Mouse (Mus musculus) kidney, postnatal 4 days (tissue): ENCODE data around the gene Dab2.

Experiments used
- DNase-seq, 2 experiments: peaks; one replicate each; pipeline ENCODE4 v3.0.0; 2021; ENCODE audit warnings: mixed read lengths in 2 of 2

The Dab2 gene

DNA sequence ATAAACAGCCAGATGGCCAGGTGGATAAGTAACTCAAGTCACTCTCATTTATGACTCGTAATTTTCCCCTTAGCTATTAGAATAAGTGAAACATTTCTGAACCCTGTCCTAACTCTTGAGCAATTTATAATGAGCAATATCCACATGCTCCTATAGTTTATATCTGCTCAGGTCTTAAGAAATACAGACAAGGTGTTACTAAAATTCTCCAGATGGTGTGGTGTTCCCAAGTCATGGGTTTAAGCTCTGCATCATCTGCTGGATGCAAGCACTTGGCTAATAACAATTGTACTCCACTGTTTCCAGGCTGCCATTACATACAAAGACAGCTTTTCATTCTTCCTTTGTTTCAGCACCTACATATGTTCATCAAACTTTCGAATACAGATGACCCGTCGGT, 98.6 kb downstream of the Dab2 start:
- no peak for DNase-seq

DNA sequence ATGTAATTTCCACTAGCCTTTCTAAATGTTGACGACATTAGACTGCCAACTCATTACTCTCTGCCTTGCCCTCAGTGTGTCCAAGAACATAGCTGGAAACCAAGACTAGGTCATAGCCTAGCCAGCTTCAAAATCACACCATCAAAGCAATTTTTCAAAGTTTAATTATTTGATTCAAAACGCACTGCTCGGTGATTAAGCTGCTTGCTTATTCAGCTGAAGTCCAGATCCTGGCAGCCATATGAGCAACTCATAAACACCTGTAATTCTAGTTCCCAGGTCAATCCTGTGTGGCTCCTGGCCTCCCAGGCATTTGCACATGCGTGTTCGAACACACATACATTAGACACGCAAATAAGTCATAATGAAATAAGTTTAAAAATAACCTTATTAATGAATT, 99.3 kb downstream of the Dab2 start:
- no peak for DNase-seq

DNA sequence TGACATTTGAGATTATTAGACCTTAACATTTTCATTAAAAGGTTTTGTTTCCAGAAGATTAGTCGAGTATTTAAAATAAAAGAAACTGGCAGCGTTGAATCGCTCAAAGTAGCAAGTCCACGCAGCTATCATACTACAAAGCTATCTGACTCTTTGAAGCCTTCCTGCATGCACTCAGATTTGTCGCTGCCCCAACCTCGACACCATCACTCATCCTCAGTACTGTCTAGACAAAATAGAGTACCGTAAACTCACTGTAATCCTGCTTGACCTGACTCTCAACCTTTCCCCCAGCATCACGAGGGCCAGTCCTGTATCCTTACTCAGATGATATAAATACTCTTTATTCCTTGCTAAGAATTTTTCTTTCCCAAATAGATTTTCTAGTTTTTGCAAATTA, 100.5 kb downstream of the Dab2 start:
- DNase-seq = no peak

DNA sequence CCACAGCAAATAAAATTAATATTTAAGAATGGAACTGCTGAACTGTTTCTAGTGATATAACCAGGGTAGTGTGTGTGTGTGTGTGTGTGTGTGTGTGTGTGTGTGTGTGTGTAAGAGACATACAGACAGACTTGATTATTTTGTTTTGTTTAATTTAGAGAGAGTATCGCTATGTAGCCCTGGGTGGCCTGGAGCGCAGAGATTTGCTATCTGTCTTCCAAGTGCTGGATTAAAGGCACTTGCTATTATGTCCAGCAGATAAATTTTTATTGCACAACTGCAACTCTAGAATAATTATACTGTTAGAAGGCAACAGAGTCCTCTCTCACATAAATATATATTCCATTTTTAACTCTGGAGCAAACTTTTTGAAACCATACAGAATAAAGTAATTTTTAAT, 102.8 kb downstream of the Dab2 start:
- no peak for DNase-seq

DNA sequence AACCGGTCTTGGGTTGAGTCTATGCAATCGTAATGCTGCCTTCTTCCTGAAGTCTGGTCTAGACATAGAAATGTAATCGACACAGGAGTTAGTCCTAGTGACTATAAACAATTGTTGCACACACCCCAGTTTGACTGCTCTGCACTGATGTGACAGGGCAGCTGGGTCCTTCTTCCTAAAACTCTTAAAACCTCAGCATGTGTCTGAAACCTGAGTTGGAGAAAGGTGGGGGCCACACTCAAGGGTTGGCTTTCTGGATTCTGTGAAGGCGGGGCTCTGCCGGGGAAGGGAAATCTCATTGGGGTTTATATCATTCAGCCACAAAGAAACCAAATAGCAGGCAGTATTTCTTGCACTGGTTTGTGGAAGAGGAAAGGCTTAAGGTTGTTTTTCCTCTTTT, 104.6 kb downstream of the Dab2 start:
- DNase-seq = no peak

DNA sequence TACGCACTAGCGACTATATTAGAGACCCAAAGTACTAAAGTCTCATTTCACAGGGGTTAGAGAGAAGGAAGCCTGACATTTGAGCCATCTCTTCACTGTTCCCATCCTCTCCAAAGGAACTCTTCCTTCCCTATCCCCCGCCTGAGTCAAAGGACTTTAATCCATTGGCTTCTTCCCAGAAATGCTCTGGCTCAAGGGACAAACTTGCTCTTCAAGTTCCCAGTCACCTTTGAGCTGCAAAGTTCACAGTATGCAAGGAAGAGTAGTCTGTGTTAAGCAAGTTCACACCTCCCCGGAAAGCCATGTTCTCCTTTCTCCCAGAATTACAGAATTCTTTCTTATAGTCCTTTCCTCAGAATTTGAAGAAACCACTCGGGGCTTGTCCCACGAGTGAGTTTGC, 107.2 kb downstream of the Dab2 start:
- DNase-seq = no peak

DNA sequence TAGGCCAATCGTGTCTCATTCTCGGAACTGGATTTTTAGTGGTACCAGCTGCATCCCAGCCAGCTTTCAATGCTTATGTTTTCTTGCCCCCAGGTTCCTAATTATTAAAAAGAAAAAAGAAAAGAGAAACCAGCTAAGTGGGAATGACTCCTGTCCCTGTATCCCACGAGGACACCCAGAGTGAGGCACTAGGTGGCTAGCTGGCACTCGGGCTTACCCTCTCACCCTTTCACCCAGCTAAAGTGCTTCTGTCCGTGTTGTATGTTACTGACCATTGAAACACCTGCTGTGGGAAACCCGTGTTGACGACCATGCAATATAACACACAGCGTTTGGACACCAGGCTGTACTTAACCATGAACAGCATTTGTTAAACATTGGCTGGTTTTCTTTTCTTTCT, 109.4 kb downstream of the Dab2 start:
- DNase-seq = no peak

DNA sequence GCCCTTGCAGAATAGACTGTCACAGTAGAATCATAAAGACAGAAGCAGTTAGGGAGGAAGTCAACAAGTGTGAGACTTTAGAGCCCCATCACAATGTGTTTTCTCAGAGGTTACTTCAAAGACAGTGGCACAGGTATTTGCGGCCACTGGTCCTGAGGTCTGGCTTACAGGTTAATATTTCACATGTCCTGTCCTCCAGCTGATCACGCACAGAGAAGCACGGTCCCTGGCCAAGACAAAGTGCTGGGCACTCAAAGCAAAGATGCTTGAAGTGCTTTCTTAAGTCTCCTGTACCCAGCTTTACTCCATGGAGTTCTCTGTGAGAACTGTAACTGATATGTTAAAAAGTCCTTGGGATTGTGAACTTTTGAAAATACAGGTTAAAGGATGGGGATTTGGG, 110.6 kb downstream of the Dab2 start:
- DNase-seq = no peak

DNA sequence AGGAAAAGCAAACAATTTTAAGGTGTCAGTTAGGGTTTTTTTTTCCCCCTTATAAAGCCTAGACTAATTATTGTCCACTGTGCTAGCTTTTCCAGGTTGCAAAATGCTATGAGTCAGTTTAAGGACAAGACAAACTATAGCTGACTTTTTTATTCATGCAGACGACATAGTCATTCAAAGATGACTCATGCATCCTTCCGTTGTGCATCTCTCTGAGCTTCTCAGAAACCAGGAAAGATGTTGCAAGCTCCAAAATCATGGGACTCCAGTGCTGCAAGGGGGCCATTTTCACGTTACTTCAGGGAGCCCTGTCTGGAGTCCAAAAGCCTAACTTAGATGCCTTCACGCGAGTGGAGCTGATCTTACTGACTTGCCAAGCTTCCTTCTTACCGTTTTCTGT, 111.7 kb downstream of the Dab2 start:
- DNase-seq = no peak

DNA sequence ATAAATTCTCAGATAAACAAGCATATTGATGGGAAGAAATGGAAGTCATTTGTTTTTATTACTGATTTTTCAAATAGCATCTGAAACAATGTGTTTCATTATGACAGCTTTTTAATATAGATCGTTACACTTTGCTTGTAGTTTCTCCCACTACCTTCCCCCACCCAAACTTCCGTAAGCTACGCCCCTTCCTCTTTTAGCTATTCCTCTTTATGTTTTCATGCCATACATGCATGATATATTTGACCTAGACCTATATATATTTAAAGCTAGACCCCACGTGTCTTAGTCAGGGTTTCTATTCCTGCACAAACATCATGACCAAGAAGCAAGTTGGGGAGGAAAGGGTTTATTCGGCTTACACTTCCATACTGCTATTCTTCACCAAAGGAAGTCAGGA, 115.7 kb downstream of the Dab2 start:
- DNase-seq = no peak

DNA sequence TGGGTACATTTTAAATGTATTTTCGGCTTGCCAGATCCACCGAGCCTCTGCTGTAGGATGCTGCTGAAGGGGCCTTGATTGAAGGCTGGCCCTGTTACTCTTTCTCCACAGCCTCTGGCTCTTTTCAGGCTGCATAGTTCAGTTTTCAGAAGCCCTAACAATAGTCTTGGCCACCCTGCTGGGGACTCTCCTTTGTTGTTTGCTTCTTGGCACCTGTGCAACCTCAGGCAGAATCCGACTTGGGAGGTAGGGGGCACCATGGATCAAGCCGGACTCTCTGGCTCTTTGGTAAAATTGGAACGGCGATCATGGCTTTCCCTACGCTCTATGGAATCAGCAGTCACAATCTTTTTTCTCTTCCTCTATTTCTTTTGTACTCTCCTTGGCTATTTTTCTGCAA, 132.2 kb downstream of the Dab2 start:
- no peak for DNase-seq

DNA sequence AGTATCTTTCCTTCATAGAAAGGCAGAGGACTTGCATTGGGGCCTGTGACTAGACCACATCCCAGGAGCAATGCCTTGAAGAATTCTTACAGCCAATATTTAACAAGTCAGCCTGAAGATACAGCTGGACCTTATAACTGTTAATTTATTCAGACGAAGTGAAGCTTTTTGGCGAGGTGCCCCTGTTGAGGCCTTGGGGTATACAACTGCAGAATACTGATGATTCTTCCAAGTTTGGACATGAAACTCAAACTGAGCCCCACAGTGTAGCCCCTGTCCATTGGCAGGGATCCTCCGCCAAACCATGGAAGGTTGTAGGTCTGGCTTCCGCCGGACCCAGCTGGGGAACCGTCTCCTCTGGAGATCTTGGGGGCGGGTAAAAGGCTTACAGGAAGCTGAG, 132.8 kb downstream of the Dab2 start:
- DNase-seq = peak; percentile 82 to 87

DNA sequence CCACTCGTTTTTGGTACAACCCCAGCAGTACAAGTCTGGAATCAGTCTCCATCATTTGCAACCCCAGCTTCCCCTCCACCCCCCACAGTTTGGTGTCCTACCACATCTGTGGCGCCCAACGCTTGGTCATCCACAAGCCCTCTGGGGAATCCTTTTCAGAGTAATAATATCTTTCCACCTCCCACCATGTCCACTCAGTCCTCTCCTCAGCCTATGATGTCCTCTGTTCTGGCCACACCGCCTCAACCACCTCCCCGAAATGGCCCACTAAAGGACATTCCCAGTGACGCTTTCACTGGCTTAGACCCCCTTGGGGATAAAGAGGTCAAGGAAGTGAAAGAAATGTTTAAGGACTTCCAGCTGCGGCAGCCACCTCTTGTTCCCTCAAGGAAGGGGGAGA, 135.7 kb downstream of the Dab2 start:
- DNase-seq = no peak

DNA sequence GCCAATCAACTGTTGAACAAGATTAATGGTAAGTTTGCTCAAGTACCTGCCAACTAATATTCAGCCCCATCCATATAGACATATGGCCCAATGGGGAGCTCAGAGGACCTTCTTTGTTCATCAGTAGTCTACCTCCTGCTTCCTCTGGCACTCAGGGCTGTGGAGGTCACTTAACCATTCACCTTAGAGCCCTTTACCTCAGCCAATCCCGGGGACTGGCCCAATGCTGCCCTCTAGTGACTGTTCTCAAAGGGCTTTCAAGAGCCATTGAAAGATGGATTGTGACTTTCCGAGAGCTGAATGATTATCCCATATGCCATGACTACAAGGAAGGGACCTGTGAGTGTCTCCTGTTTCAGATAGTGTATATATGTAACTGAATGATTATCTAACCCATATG, 136.2 kb downstream of the Dab2 start:
- peak; percentile 57 to 72 for DNase-seq

DNA sequence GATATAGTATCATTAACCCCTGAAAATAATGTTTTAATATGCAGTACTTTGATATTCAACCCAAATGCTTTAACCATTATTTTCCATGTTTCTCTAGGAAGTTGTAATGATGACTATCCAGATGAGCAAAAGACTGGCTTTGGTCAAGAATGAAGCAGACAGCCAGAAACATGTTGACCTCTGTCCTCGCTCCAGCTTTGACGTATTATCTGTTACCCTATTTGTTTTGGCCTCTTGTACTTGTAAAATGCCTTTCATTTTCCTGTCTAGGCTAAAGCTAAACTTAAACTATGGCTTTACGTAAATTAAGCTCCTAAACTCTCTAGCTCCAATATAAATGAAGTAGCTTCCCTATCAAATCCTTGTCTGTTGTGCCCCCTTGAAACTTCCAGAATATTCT, 139.1 kb downstream of the Dab2 start:
- DNase-seq = no peak

DNA sequence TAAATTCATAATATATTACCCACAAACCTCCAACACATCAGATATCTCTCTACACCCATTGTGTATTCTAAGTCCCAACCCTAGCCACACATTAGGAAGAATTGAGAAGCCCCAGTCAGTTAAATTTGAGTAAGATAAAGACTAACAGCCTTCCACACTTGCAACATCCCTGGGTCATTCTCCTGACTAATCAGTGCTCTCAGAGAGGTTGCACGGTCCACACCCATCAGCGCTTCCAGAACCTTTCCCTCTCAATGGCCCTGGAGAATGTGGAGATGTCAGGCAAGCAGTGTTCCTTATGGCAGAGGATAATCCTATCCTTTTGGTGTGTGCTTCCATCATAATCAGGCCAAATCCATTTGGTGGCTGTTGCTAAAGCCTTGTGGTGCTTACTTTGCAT, 144.9 kb downstream of the Dab2 start:
- no peak for DNase-seq

DNA sequence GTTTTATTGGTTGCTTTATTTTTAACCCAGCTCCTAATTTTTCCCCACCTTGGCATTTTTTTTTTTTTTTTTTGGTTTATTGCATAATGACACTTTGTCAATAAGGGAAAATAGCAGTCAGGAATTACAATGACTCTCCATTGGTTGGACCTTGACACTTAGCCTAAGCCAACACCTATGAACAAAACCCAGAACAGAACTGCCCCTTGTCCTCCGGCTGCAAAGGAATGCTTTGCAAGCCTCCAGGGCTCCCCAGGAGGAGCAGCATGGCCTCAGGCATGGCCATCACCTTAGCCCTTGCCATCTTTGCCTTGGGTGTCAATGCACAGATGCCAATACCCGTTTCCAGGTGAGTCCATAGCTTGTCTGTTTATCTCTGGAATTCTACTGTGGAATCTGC, 145.5 kb downstream of the Dab2 start, which contains the start of gene C9:
C9 (plus strand) TSS at position 193 of the 400 bp plus-strand sequence.
- DNase-seq = no peak

DNA sequence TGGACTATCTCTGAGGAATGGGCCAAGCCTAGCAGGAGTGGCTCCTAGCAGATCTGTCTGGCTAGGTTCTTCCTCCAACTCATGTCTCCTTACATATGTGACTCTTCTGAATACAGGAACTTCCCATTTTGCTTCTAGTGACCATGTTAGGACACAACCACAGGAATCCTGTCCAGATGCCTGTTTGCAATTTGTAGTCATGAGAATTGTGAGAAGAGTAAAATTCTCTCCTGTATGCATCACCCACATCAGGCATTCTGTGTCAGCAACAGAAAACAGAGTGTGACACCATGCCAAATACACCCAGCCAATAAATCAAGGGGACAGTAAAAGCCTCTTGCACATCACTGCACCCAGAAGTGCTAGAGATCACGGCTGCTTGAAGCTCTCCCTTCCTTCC, 146.6 kb downstream of the Dab2 start:
- no peak for DNase-seq

DNA sequence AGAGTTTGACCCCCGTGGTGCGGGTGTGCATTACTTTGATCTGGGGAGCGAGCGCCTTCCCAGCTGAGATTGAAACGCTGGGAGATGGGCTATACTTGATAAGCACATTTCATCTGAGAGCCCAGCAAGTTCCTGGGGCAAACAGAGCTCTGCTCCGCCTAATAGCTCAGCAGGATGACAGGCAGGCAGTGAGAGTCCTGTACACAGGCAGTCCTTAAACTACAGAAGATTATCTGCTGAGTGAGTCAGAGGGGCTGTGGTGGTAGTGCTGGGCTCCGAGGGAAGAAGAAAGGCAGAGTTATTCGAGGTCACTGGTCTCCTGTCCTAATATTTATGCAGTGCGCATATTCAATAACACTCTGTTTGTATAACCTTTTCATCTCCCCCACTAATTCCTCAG, 149.3 kb downstream of the Dab2 start:
- DNase-seq = no peak

DNA sequence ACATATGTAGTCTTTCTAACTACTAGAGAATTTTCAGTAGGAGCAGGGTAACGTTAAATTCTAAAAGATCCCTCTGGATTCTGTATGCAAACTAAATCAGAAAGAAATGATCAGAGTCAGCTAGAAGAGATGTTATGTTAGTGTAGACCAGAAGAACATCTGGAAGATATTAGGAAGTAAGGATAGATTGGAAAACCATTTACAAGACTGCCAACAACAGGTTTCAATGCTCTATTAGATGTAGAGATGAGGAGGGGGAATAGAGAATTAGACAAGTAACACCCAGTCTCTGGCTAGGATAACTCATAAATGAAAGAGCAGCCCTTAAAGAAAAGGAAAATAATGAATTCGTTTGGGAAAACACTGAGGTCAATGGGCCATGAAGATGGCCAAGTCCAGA, 154.9 kb downstream of the Dab2 start:
- DNase-seq = no peak

DNA sequence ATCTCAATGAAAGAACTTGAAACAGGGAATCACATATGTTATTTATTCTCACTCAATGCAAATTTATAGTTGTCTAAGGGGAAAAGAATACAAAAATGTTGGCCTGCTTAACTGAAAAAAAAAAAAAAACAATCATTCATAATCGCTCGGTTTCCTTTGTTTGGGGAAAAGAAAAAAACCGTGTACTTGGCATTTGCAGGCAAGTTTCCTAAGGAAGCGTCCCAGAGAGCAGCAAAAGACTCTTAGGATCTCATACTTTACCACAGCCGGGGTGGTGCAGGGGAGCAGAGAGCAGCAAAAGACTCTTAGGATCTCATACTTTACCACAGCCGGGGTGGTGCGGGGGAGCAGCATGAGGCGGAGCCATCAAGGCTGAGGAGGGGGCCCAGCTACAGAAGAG, 161.8 kb downstream of the Dab2 start:
- peak in 1 of 2 experiments; percentile 19 for DNase-seq

DNA sequence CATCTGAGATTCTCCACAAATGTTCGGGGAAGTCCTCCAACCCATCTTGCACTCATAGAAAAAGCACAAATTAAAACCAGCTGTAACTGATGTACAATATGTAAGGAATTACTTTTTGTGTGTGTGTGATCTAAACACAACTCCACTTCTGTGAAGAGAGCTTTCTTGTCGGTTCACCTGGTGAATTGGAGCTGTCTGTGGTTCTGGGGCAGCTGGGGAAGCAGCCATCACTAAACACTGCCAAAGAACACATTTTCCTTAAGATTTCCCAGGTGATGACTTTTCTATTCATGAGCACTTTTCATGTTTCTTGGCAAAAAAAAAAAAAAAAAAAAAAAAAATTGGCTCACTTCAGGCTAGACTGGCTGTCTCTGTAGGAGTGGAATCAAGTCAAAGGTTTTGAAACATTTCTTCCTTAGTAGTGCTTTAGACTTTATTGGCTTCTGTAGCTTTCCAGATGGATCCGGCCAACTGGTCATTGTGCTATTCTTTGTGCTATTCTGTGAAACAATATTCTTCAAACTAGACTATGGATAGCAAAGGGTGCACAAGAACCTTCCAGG, 163.9 kb downstream of the Dab2 start:
- DNase-seq = no peak

DNA sequence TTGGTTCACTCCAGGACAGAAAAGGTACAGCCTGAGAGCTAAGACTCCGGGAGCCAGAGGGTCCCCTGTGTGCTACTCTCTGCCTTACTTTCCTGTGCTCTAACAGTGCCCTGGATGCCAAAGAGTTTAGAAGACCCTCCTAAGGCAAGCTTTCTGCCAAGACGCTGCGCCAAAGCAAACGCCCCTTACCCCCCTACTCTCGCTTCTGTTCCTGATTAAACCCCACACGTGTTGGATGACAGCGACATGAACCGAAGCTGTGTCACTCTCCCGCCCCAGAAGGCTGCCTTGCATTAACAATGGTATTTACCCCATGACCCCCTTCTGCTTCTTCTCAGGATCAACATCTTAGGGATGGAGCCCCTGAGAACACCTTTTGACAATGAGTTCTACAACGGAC, 167.4 kb downstream of the Dab2 start:
- DNase-seq = no peak

DNA sequence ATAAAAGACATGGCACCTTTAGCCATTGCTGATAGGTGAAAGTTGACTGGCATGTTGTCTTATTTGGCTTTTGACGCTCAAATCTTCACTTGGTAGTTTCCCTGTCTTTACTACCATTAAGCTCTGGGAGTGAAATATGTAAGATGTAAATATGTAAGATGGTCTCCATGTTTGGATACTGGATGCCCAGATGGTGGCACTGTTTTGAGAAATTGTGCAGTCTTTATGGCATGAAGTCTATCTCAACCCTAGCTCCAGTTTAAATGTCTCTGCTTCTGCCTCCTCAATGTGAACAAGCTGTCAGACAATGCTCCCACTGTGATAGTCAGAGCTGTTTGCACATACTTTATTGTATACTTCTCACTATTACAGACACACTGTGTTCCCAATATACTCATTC, 169.3 kb downstream of the Dab2 start:
- DNase-seq = no peak

DNA sequence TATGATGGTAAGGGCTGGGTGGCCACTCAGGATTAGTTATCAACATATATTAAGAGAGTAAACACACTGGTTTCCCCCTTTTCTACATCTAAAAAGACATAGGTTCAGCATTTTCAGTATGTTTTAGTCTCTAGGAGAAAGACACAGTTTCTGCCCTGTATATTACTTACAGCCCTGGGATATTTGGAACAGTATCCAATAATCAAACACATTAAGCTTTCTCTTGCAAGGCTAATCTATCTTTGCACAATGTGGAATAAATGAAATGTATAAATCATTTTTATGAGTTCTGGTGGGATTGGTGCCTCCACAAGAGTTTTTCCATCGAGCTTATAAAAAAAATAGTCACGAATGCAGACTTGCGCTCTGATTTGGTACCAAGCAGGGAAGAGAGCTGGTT, 169.8 kb downstream of the Dab2 start:
- no peak for DNase-seq

DNA sequence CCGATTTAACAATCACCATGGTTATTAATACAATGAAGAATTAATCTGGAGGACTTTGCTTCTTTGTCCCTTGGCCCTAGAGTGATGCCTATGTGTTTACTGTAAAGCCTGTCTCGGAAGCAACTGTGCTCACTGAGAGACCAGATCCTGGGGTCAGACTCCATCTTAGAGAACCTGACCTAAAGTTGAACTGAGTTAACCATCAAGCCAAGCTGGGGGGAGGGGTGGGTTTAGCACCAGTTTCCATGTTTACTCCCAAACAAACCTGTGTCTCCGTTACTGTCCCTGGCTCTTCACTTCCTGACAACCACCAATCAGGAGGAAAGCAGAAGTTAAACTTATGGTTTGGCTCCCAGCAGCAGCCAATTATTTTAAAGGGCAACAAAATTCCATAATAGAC, 184.0 kb downstream of the Dab2 start:
- peak; percentile 9 to 42 for DNase-seq
